Mouse (Mus musculus): Measurements from ENCODE around the gene Ppp4c. TPM values are rescaled to one million over a fixed set of nuclear protein-coding genes. Genes with fewer than 3 reads are reported as not detected.
A peak's percentile ranks its signal among the peaks of the same experiment; 100 is the strongest.
"Not testable (repeated sequence)": the region's sequence is repeated elsewhere in the genome, so short reads cannot be mapped to it uniquely, and the experiment has no call there.

Gene Ppp4c
- polyA plus RNA-seq, 1 experiment from 2014 or later = 267 TPM

- Histone ChIP-seq H3K4me1 (ENCODE audit: insufficient read depth, low read length) (peaks cover 13% of the 10 kb centered on the region), H3K4me2 (replicated peaks; ENCODE audit: low read depth, low read length) (no peak overlapping the region), H3K27ac (ENCODE audit: low read length) (no peak overlapping the region), H3K27me3 (ENCODE audit: insufficient read depth, low read length) (no peaks in the 10 kb centered on the region), H3K36me3 (ENCODE audit: insufficient read depth, low read length) (peaks cover 63% of the 10 kb centered on the region), H3K4me3 (ENCODE audit: low read length) (no peak overlapping the region), H3K9ac (replicated peaks; ENCODE audit: low read length) (no peak overlapping the region), H3K9me3 (ENCODE audit: low read length) (no peaks in the 10 kb centered on the region)
- no peak for ATAC-seq (ENCODE audit: low FRiP score, low TSS enrichment)
- WGBS = 50% methylated on average over 4 of the region's 4 CpGs
Measured at GRCm38 (mm10) chr7:126785056-126785455, 7.2 kb downstream of the Ppp4c start.

GRCm38 (mm10) chr7:126784469-126784868, 7.8 kb downstream of the Ppp4c start:
- no peaks in the 10 kb centered on the region for H3K27me3 ChIP-seq (ENCODE audit: insufficient read depth, low read length)
- no peak overlapping the region for H3K9ac ChIP-seq (replicated peaks; ENCODE audit: low read length)
- H3K4me2 ChIP-seq (replicated peaks; ENCODE audit: low read depth, low read length) = no peak overlapping the region
- no peaks in the 10 kb centered on the region for H3K9me3 ChIP-seq (ENCODE audit: low read length)
- H3K4me1 ChIP-seq (ENCODE audit: insufficient read depth, low read length) = peaks cover 19% of the 10 kb centered on the region
- H3K4me3 ChIP-seq (ENCODE audit: low read length) = no peak overlapping the region
- ATAC-seq (ENCODE audit: low FRiP score, low TSS enrichment) = no peak
- H3K36me3 ChIP-seq (ENCODE audit: insufficient read depth, low read length) = peaks cover 57% of the 10 kb centered on the region
- 55% methylated on average over 7 of the region's 7 CpGs for WGBS
- no peak overlapping the region for H3K27ac ChIP-seq (ENCODE audit: low read length)

GRCm38 (mm10) chr7:126782693-126783092, 9.6 kb downstream of the Ppp4c start:
- 70% methylated on average over 13 of the region's 13 CpGs for WGBS
- H3K27ac ChIP-seq (ENCODE audit: low read length) = no peak overlapping the region

DNA sequence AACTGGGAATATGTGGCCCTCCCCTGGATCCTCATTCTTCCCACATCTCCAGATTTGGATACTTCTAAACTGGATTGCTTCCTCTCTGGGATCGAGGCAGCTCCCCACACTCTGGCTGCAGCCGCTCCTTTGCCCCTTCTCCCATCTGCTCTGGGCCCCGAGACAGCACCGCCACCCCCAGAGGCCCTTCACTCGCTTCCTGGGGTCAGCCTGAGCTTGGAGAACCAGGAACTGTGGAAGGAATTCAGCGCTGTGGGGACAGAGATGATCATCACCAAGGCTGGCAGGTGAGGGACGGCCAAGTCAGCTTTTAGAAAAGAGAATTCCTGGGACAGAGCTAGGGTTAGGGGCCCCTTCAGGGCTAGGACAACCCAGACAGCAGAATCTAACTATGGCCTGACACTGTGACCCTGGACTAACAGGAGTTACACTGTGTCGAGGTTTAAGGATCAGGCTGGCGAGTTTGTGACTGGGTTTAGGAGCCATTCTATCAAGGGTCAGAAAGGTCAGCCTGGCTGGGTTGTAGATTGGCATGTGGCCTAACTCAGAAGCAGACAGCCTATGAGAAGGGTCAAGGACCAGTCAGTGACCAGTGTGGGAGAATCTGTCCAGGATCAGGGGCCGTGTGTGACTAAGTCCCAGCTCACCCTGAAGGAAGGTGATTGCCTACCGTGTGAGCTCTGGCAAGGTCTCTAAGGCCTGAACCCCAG, 10.5 kb downstream of the Ppp4c start:
- Histone ChIP-seq H3K27ac (ENCODE audit: low read length) (no peak overlapping the region), H3K4me2 (replicated peaks; ENCODE audit: low read depth, low read length) (no peak overlapping the region), H3K4me3 (ENCODE audit: low read length) (no peak overlapping the region), H3K27me3 (ENCODE audit: insufficient read depth, low read length) (no peaks in the 10 kb centered on the region), H3K36me3 (ENCODE audit: insufficient read depth, low read length) (peaks cover 34% of the 10 kb centered on the region), H3K9me3 (ENCODE audit: low read length) (no peaks in the 10 kb centered on the region), H3K9ac (replicated peaks; ENCODE audit: low read length) (no peak overlapping the region), H3K4me1 (ENCODE audit: insufficient read depth, low read length) (peaks cover 33% of the 10 kb centered on the region)
- WGBS = 30% methylated on average over 11 of the region's 11 CpGs
- ATAC-seq (ENCODE audit: low FRiP score, low TSS enrichment) = no peak

More at GRCm38 (mm10) chr7:126782693-126783092, 9.6 kb downstream of the Ppp4c start:
- Histone ChIP-seq H3K36me3 (ENCODE audit: insufficient read depth, low read length) (peaks cover 42% of the 10 kb centered on the region), H3K4me3 (ENCODE audit: low read length) (no peak overlapping the region), H3K27me3 (ENCODE audit: insufficient read depth, low read length) (no peaks in the 10 kb centered on the region), H3K4me2 (replicated peaks; ENCODE audit: low read depth, low read length) (no peak overlapping the region), H3K9me3 (ENCODE audit: low read length) (no peaks in the 10 kb centered on the region), H3K9ac (replicated peaks; ENCODE audit: low read length) (no peak overlapping the region), H3K4me1 (ENCODE audit: insufficient read depth, low read length) (peaks cover 26% of the 10 kb centered on the region)
- ATAC-seq (ENCODE audit: low FRiP score, low TSS enrichment) = no peak

GRCm38 (mm10) chr7:126780971-126781635, 11.2 kb downstream of the Ppp4c start, which contains the start of gene Tbx6:
Gene Tbx6 (plus strand): TSS chr7:126781483.
- Histone ChIP-seq H3K27ac (ENCODE audit: low read length) (peak within 1 kb of the TSS; percentile 56), H3K4me2 (replicated peaks; ENCODE audit: low read depth, low read length) (peak within 1 kb of the TSS; percentile 84), H3K9ac (replicated peaks; ENCODE audit: low read length) (peak within 1 kb of the TSS; percentile 66), H3K4me1 (ENCODE audit: insufficient read depth, low read length) (peaks cover 38% of the 10 kb centered on the region), H3K27me3 (ENCODE audit: insufficient read depth, low read length) (no peaks in the 10 kb centered on the region), H3K4me3 (ENCODE audit: low read length) (peak within 1 kb of the TSS; percentile 42), H3K9me3 (ENCODE audit: low read length) (no peaks in the 10 kb centered on the region), H3K36me3 (ENCODE audit: insufficient read depth, low read length) (peaks cover 27% of the 10 kb centered on the region)
- WGBS = 3% methylated on average over 22 of the region's 22 CpGs
- 0 out of 2 replicates have a peak, but pooled peaks have one; percentile 5 for ATAC-seq (ENCODE audit: low FRiP score, low TSS enrichment)

GRCm38 (mm10) chr7:126779983-126780970, 12.0 kb downstream of the Ppp4c start:
- peaks cover 43% of the 10 kb centered on the region for H3K4me1 ChIP-seq (ENCODE audit: insufficient read depth, low read length)
- under 1% methylated on average over 21 of the region's 21 CpGs for WGBS
- ATAC-seq (ENCODE audit: low FRiP score, low TSS enrichment) = peak; percentile 73

GRCm38 (mm10) chr7:126779101-126779500, 13.2 kb downstream of the Ppp4c start:
- ATAC-seq (ENCODE audit: low FRiP score, low TSS enrichment); H3K4me3 ChIP-seq (ENCODE audit: low read length); H3K9ac ChIP-seq (replicated peaks; ENCODE audit: low read length); H3K27me3 ChIP-seq (ENCODE audit: insufficient read depth, low read length); H3K9me3 ChIP-seq (ENCODE audit: low read length); H3K36me3 ChIP-seq (ENCODE audit: insufficient read depth, low read length); H3K4me2 ChIP-seq (replicated peaks; ENCODE audit: low read depth, low read length); H3K27ac ChIP-seq (ENCODE audit: low read length): not testable (repeated sequence)
- H3K4me1 ChIP-seq (ENCODE audit: insufficient read depth, low read length) = peaks cover 43% of the 10 kb centered on the region
- 95% methylated on average over 7 of the region's 7 CpGs for whole genome bisulfite sequencing

More at GRCm38 (mm10) chr7:126779983-126780970, 12.0 kb downstream of the Ppp4c start:
- peak overlapping the region; percentile 66 for H3K9ac ChIP-seq (replicated peaks; ENCODE audit: low read length)
- H3K27ac ChIP-seq (ENCODE audit: low read length) = peak overlapping the region; percentile 56
- no peaks in the 10 kb centered on the region for H3K9me3 ChIP-seq (ENCODE audit: low read length)
- peaks cover 19% of the 10 kb centered on the region for H3K36me3 ChIP-seq (ENCODE audit: insufficient read depth, low read length)
- H3K27me3 ChIP-seq (ENCODE audit: insufficient read depth, low read length) = no peaks in the 10 kb centered on the region
- peak overlapping the region; percentile 84 for H3K4me2 ChIP-seq (replicated peaks; ENCODE audit: low read depth, low read length)
- peak overlapping the region; percentile 42 for H3K4me3 ChIP-seq (ENCODE audit: low read length)

- peak overlapping the region; percentile 97 for H3K4me2 ChIP-seq (replicated peaks; ENCODE audit: low read depth, low read length)
- no peak overlapping the region for H3K27ac ChIP-seq (ENCODE audit: low read length)
- 89% methylated on average over 3 of the region's 3 CpGs for WGBS
- 0 out of 2 replicates have a peak, but pooled peaks cover 3% of the 10 kb centered on the region for H3K36me3 ChIP-seq (ENCODE audit: insufficient read depth, low read length)
- no peaks in the 10 kb centered on the region for H3K9me3 ChIP-seq (ENCODE audit: low read length)
- H3K4me1 ChIP-seq (ENCODE audit: insufficient read depth, low read length) = peaks cover 43% of the 10 kb centered on the region
- no peak for ATAC-seq (ENCODE audit: low FRiP score, low TSS enrichment)
- no peak overlapping the region for H3K4me3 ChIP-seq (ENCODE audit: low read length)
- H3K9ac ChIP-seq (replicated peaks; ENCODE audit: low read length) = peak overlapping the region; percentile 93; the same call in 1 of the 2 replicates
- no peaks in the 10 kb centered on the region for H3K27me3 ChIP-seq (ENCODE audit: insufficient read depth, low read length)
Measured at GRCm38 (mm10) chr7:126778147-126778546, 14.1 kb downstream of the Ppp4c start.

DNA sequence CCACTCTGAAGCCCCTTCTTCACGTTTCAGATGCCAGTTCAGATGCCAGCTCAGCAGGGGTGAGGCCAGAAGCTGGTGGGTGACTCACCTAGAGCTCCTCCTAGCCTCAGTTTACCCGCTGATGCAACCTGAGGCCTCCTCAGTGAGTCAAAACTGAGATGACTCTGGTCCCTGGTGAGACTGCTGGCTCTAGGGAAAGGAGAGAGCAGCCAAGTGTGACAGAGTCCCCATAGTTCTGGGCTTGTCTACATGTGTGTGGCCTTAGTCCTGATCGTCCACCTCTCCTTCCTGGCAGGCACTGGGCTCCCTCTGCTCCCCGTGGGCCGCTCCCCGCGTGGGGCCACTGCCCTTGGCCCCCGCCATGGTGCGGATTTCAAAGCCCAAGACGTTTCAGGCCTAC, 14.8 kb downstream of the Ppp4c start:
- peak overlapping the region; percentile 78 for H3K4me3 ChIP-seq (ENCODE audit: low read length)
- no peaks in the 10 kb centered on the region for H3K9me3 ChIP-seq (ENCODE audit: low read length)
- WGBS = 30% methylated on average over 10 of the region's 10 CpGs
- peak overlapping the region; percentile 97 for H3K4me2 ChIP-seq (replicated peaks; ENCODE audit: low read depth, low read length)
- 0 out of 2 replicates have a peak, but pooled peaks cover 3% of the 10 kb centered on the region for H3K36me3 ChIP-seq (ENCODE audit: insufficient read depth, low read length)
- peak overlapping the region; percentile 93 for H3K9ac ChIP-seq (replicated peaks; ENCODE audit: low read length)
- peaks cover 43% of the 10 kb centered on the region for H3K4me1 ChIP-seq (ENCODE audit: insufficient read depth, low read length)
- no peak; the same call in 1 of the 2 replicates for ATAC-seq (ENCODE audit: low FRiP score, low TSS enrichment)
- no peaks in the 10 kb centered on the region for H3K27me3 ChIP-seq (ENCODE audit: insufficient read depth, low read length)
- peak overlapping the region; percentile 80 for H3K27ac ChIP-seq (ENCODE audit: low read length)
